Mouse (Mus musculus) testis, postnatal 10 days (tissue): Measurements from ENCODE around the gene Defb15.
A peak's percentile ranks its signal among the peaks of the same experiment; 100 is the strongest.
"Not testable (repeated sequence)": the region's sequence is repeated elsewhere in the genome, so short reads cannot be mapped to it uniquely, and the experiment has no call there.

Source experiments
- DNase-seq: peaks from one replicate; pipeline ENCODE4 v3.0.0; 2021; ENCODE audit warnings: low spot score

The Defb15 gene

DNA sequence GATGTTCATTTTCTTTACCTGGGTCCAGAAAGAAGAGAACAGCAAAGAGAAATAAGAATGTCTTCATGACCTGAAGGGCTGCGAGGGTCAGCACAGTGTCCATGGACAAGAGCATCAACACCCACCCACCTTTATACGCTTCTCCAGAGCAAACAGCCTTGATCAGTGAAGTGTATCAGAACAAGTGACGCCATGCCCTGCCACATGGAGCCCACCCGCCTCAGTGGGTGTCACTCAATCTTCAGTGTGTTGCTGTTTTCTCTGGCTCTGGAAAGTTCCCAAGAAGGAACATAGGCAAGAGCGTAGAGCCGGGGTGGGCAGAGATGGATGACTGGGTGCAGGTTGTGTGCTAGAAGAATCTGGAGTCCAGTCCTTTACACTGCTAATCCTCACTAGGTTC lies at the start of gene Defb15:
Gene Defb15 (minus strand): TSS at position 101 of the 400 bp plus-strand sequence.
- DNase-seq: no peak

DNA sequence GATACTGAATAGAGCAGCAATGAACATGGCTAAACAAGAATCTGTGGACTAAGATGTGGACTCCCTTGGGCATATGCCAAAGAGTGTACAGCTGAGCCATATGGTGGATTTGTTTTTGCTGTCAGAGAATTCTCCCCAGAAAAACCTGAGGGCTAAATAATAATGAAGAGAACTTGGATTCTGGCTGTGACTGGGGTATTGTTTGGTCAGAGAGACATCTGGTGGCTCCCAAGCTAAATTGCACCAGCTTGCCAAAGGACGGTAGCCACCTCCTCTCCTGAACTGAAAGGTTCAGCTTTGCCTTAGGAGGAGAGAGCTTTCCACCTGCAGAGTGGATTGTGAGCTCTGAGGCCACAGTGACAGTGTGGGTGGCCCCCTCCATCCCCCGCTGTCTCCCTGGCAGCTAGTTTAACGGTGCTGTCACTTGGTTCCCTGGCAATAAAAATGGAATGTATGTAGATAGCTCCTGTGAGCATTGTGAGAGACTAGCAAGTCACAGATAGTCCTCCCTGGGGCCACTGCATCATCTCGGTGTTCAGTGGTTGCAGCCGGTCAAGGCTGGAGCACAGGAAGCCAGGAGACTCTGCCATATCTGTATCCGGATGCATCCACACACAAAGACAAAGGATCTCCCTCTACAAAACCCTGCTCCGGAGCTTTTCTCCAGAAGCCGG lies 49.3 kb upstream of the Defb15 start:
- DNase-seq: no peak

DNA sequence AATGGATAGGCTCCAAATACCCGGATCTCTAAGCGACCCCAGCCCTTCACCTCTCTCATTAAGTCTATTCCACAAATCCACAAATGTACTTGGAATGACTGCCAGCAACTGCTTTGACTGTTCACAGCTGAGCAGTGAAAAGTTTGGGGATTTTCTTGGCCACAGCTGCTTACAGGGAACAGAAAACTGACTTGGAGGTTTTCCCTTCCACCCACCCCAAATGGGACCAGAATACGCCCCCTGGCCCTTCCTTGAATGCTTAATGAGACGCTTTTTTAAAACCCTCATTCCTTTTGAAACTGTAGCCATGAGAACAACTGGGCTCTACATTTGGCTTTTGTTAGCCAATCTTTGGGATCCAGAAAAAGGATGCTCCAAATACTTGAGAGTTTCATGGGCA lies 45.7 kb upstream of the Defb15 start:
- DNase-seq: no peak

DNA sequence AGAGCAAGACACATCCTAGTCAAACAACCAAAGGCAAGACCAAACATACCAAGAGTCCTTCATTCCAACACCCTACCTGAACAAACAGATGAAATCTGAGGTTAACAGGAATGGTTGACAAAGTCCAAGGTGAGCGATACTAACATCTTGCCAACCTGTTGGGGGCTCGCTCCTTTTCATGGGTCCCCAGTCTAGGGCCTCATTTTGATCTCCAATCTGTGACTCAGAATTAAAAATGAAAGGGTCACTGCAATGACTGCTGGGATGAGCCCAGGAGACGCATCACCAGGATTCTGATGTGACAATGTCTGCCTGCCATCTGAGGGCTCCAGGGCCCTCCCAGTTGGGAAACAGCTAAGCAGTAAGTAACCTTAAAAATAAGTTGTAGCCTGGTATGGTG lies 37.0 kb upstream of the Defb15 start, which contains the start of gene Ccdc70:
Gene Ccdc70 (plus strand): TSS at position 301 of the 400 bp plus-strand sequence.
- DNase-seq: no peak

DNA sequence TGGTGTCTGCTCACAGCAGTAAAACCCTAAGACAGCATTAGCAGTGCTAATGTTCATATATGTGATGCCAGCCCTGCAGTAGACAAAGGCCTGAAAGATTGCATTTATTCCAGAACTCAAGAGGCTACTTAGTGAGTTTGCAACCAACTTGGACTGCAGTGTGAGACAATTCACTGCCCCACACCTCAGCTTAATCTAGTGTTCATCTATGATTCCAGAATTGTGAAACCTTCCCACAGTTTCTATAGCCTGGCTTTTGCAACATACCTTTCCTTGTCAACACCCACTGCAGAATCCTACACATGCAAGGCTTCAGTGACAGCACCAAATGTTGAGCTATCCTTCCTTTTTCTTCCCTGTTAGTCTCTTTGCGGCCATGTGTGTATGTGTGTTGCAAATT lies 34.1 kb upstream of the Defb15 start:
- no peak for DNase-seq

DNA sequence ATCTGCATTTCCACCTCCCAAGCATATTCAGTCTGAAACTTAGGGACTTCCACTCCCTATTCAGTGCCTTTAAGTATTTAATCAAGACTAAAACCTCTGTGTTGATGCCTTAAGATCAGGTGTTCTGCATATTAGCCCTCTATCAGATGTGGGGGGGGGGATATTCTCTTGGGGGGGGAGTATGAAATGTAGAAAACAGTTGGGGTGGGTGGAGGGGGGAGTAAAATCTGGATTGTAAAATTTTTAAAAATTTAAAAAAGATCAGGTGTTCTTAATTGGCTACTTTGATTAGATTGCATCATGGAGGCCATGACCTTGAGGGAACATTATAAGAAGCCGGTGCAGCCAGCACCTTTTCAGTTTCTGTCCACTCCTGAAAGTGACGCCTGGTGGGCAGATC lies 25.9 kb upstream of the Defb15 start, which contains the start of gene Fam90a1a:
Gene Fam90a1a (plus strand): TSS at position 301 of the 400 bp plus-strand sequence.
- no peak for DNase-seq

DNA sequence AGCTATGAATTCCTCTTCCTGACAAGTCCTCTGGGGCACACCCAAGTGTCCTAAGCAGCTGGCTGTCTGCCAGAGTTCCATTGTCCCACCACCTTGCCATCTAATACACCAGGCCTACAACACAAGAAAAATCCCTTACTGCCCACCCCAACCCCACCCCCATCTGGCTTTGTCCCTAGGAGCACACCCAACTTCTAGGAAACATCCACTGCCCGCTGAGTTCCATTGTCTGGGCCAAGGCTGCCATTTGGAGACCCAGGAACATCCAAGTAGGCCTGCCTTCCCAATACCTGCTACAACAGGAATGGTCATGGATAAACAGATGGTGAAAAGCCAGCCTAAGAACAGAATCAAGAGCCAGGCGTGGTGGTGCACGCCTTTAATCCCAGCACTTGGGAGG lies 23.8 kb upstream of the Defb15 start:
- no peak for DNase-seq

DNA sequence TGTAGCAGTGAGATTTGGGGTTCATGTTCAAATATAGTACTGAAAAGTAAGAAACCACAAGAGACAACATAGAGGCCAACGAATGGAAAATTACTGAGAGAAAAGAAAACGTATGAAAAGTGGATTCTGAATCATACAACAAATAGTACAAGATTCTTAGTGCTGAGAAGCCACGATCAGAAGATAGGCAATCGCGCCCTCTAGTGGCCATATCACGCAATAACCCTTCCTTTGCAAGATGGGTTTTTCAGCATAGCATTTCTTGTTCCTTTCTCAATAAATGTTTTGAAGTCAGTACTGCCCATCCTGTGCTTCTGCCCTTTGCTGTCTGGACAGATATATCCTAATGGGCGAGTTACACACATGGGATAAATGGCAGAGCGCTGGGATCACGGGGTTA lies 22.8 kb upstream of the Defb15 start:
- peak; percentile 49 for DNase-seq

DNA sequence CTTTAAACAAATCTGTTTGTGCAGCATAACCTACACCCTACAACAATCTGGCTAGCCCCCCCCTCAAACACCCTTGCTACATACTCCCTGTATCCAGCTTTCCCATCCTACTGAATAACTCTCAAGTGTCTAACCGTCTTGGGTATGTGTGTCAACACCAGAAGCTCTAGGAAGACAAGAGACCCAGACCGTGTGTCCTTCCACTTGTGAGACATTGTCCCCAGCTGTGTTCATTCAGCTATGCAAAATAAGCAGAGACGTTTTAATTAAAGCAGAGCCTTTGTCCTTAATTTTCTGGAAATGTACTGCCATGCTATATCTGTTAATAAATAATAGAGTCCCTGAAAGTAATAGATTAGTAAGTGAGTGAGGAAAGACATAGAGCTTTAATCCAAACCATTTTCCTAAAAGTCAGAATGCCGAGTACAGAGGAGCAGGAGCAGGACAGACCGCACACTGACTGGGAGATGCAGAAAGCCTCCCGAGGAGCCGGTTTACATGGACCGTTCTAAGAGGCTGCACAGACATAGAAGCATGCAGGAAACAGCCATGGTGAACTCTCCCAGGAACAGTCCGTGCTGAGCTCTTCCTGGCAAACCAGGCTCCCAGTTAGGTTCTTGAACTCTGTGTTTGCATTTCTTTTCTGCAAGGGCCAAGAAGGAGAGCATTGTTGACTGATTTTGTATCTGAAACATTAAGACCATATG lies 15.0 kb upstream of the Defb15 start:
- no peak for DNase-seq

DNA sequence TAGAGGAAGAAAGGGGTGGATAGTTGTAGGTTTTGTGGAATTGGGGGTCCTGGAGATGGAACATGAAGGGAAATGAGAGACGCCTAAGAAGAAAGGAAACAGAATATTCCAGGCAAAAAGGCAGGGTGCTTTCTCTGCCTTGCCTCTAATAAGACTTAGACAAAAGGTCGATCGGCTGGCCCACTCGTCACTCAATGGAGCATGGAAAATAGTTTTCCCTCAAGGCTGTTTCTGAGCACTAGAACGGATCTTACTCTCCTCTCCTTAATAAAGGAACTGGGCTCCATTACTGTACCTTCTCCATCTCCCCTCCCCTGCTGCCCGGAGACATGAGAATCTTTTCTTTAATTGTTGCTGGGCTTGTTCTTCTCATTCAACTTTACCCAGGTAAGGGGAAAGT lies 14.0 kb upstream of the Defb15 start, which contains the start of gene Defb13:
Gene Defb13 (plus strand): TSS at position 301 of the 400 bp plus-strand sequence.
- DNase-seq: no peak

DNA sequence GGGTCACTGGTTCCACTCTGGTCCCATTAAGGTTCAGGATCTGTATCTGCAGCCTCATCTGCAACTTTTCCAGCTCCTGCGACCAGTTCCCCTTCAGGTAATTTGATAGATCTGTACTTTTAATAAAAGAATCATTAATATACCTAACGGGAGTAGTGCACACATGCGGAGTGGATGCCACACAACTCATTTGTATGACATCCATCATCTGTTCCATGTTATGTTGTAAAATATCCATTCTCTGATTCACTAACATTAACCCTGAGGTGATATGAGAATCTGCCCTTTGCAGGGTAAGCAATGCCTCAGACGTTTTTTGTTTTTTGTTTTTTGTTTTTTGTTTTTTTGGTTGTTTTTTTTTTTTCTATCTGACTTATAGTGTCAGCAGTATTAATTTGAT lies 5.5 kb upstream of the Defb15 start, which contains the start of gene Defb35:
Gene Defb35 (plus strand): TSS at position 301 of the 400 bp plus-strand sequence.
- not testable (repeated sequence) for DNase-seq

DNA sequence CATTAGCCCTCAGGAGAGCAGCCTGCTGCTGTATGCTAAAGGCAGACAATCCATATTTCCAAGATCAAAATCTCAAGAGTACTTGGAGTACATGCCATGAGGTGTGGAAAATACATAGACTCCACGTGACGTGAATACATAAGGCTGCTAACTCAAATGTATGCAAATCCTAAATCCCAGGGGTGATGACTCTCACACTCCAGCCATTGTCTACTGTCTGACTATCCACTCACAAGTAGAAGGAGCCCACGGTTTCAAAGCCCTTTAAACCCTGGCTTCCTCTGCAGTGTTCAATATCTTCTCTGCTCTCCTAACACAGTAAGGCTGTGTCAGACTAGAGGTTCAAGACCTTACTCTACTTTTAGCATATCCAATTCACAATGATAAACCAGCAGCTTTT lies 1.8 kb downstream of the Defb15 start:
- DNase-seq: not testable (repeated sequence)

DNA sequence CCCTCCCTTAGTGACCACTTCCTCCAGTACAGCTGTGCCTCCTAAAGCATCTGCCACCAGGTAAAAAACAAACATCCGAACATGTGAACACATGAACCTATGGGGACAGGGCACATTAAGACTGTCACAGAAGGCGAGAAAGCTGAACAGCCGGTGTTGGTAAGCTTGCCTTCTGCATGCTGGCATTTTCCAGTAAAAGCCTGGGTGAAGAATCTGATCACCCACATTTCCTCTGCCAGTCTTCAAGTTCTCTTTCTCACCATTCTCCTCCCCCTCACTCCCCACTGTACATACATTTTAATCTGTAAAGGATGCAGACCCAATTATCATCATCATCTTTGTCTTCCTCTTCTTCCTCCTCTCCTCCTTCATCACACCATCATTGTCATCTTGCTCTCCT lies 16.9 kb downstream of the Defb15 start:
- no peak for DNase-seq

DNA sequence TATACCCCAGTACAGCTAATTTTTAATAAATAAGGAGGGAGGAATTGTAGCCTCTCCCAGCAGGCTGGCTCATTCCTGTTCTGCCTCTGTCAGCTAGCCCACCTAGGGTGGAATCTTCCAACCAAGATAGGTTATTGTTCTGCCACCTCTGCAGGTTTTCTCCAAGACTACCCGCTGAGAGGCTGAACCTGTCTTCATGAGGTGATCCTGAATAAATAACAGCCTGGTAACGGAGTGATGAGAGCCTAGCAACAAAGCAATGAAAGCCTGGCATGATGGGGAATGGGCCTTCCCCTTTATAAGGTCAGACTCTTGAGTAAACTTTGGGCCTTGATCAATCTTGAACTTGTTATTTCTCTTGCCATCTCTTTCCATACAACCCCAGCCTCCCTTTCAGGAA lies 20.0 kb downstream of the Defb15 start:
- DNase-seq: no peak

DNA sequence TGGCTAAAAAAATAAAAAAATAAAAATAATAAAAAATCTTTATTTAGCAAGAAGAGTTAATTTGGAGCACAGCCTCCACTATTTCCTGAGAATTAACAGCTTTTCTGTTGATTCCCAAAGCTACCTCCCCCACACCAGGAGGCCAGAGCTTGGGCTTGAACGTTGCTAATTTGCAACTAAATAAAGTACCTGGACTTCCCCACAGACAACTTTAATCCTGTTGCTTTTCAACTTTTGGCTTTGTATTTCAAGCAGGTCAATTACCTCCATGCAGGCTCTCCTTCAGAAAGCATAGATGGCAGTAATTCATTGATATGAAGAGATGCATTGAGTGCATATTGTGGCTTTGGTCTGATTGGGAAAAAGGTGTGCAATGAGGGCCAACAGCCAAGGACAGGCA lies 20.6 kb downstream of the Defb15 start:
- DNase-seq: no peak

DNA sequence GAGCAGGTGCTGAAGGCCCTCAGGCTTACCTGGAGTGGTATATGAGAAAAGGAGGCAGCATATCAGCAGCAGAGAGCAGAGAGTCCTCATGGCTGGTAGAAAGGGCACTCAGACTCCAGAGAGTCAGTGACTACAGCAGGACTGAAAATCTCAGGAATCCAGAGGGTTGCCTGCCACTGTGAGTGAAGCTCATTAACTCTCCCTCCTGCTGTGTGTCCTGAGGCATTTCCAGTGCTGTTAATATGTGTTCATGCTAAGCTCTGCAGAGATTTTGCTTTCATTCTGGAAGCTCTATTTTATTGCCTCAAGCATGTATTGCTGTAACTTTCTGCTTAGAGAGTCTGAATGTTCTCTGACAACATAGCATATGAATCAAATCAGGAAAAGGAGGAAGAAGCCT lies 26.2 kb downstream of the Defb15 start, which contains the start of gene Defb11:
Gene Defb11 (minus strand): TSS at position 123 of the 400 bp plus-strand sequence.
- DNase-seq: not testable (repeated sequence)

DNA sequence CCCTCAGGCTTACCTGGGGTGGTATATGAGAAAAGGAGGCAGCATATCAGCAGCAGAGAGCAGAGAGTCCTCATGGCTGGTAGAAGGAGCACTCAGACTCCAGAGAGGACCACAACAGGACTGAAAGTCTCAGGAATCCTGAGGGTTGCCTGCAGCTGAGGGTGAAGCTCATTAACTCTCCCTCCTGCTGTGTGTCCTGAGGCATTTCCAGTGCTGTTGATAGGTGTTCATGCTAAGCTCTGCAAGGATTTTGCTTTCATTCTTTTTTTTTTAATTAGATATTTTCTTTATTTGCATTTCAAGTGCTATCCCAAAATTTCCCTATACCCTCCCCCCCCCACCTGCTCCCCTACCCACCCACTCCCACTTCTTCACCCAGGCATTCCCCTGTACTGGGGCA lies 47.2 kb downstream of the Defb15 start, which contains the start of gene Defb9:
Gene Defb9 (minus strand): TSS at position 101 of the 400 bp plus-strand sequence.
- DNase-seq: not testable (repeated sequence)
